Mouse (Mus musculus) ES-CJ7 (cell line): Measurements from ENCODE around the gene B3galt2.
A peak's percentile ranks its signal among the peaks of the same experiment; 100 is the strongest.

ENCODE experiments used
- DNase-seq: peaks from one replicate; pipeline ENCODE4 v3.0.0; 2011; ENCODE audit warnings: low read depth, low spot score

Gene B3galt2

DNA sequence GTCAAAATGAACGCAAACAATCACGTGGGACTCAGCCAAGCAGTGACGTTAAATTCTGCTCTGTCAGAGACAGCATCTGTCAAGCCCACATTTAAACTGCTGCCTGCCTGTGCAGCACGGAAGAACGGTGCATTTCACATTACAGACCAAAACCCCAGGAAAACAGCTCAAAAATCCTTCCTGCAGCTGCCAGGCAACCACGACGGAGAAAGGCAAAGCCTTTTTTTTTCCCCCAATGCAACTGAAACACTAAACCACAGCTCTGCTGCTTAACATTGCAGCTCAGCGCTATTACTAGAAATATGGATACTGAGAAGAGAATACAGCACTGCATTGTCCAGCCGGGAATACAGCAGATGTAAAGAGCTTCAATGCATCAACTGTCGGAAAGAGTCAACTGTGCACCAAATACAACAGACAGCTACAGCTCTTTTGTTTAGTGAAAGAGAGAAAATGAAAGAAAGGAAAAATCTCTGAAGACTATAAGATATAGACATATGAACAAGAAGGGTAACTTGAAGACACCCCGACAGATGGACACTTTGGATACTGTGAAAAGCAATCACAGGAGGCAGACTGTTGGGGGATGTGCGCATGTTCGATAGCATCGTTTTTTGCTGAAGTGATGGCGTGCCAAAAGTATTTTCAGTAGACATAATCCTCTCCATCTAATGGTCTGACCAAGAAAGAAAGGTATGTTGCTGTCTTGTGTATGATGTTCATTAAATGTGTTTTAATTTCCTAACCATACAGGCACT lies at the start of gene B3galt2:
Gene B3galt2, plus strand, starts transcription at position 15 of the 758 bp plus-strand sequence.
- DNase-seq, result no peak

DNA sequence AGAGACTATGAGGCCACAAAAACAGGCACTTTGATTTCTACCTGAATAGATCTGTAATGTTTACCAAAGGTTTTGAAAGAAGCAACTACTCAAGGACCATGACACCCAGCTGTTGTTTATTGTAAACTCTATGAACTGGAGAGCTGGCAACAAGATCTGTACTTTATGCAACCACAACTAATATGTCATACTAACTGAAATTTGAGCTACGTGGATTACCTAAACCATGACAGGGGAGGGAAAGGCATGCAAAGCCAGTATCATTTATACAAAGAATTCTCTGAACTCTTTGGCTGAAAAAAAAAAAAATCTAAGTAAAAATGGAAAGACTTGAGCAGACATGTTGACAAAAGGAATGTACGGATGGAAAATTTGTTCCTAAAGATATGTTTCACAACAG lies 43.6 kb upstream of the B3galt2 start:
- DNase-seq, result no peak

DNA sequence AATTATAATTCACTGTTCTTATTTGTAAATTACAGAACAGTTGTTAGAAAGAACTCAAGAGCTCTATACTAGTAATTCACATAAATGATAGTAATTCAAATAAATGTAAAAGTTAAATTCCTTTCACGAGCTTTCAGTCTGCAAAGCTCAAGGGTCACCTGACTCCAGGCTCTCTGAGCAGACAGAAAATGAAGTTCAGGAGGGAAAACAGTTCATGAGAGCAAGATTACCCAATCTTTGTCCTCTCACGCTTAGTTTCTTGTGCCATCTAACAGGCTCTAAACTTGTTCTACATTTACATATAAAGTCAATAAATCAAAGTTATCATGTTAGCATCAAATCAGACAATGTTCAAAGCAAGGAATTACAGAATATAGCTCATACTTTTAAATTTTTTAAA lies 31.6 kb upstream of the B3galt2 start:
- DNase-seq, result no peak

- DNase-seq, result peak; percentile 50
Measured at GRCm38 (mm10) chr1:143612901-143613300, 27.6 kb upstream of the B3galt2 start.

GRCm38 (mm10) chr1:143619760-143620159 lies 20.7 kb upstream of the B3galt2 start:
- DNase-seq, result no peak

GRCm38 (mm10) chr1:143621930-143622329 lies 18.5 kb upstream of the B3galt2 start:
- DNase-seq, result no peak

- no peak for DNase-seq
Measured at GRCm38 (mm10) chr1:143622634-143623033, 17.8 kb upstream of the B3galt2 start.

DNA sequence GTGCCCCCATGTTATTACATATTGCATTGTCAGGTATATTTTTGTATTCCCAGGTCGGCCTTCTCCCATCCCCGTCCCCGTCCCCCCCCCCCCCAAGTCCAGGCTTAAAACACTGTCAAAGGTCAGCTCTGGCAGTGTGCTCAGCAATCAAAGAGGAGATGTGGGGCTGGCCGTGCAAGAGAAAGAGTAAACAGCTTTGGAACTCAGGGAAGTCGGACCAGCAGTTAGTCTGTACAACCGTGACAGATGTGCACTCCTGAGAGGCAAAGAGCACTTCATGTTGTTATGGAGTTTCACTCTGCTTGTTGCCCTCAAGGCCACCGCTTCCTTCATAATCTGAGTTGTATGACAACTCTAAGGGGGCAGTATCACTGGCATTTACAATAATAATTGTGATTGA lies 9.1 kb upstream of the B3galt2 start:
- DNase-seq, result no peak

- no peak for DNase-seq
Measured at GRCm38 (mm10) chr1:143632361-143632760, 8.1 kb upstream of the B3galt2 start.

- DNase-seq, result no peak
Measured at GRCm38 (mm10) chr1:143632854-143633587, 7.4 kb upstream of the B3galt2 start.

GRCm38 (mm10) chr1:143644221-143644620 lies 3.8 kb downstream of the B3galt2 start:
- DNase-seq, result peak; percentile 63

- DNase-seq, result no peak
Measured at GRCm38 (mm10) chr1:143645386-143645785, 4.9 kb downstream of the B3galt2 start.

DNA sequence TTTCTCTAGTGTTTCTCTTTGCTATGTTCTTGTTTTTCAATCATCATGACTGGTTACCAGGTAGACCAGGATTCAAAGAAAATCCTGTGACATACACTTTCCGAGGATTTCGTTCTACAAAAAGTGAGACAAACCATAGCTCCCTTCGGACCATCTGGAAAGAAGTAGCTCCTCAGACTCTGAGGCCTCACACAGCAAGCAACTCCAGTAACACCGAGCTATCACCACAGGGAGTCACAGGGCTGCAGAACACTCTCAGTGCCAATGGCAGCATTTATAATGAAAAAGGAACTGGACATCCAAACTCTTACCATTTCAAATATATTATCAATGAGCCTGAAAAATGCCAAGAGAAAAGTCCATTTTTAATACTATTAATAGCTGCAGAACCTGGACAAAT lies 5.8 kb downstream of the B3galt2 start:
- no peak for DNase-seq

GRCm38 (mm10) chr1:143650317-143650716 lies 9.9 kb downstream of the B3galt2 start:
- DNase-seq, result no peak

GRCm38 (mm10) chr1:143653646-143654045 lies 13.2 kb downstream of the B3galt2 start:
- no peak for DNase-seq

GRCm38 (mm10) chr1:143663197-143663596 lies 22.7 kb downstream of the B3galt2 start:
- DNase-seq, result no peak

GRCm38 (mm10) chr1:143664786-143665185 lies 24.3 kb downstream of the B3galt2 start:
- DNase-seq, result peak; percentile 50

GRCm38 (mm10) chr1:143675734-143676361 lies 35.4 kb downstream of the B3galt2 start:
- no peak for DNase-seq

DNA sequence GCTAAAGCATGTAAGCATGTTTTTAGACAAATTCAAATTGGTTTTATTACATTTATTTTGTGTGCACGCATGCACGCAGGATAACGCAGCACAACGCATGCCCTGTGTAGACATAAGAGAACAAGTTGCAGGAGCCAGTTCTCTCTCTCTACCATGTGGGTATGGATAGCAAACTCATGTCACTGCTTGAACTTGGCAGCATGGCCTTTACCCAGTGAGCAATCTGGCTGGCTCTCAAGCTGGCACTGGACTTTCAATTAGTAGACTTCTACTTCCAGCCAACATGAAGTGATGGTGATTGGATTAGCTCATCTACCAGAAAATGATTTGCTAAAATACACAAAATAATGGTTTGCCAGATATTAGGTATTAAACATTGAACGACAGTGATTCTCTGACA lies 40.6 kb downstream of the B3galt2 start:
- DNase-seq, result no peak

DNA sequence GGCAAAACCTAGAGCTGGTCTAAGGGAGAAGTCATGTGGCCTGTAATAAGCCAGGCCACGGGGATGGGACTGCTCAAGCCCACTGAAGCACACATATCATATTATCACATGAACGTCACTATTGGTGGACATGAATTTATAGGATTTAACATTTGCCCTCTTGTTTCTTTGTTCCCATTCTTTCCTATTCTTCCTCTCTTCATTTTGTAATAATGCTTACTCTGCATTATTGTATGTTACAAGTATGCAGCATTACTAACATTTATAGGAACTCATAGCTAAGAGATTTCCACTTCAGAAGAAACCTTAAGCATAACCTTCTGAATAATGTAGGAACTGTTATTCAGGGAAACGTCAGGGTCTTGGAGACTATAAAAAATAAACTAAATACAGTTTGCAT lies 44.4 kb downstream of the B3galt2 start:
- no peak for DNase-seq

GRCm38 (mm10) chr1:143701736-143702135 lies 61.3 kb downstream of the B3galt2 start:
- DNase-seq, result no peak

- peak; percentile 49 for DNase-seq
Measured at GRCm38 (mm10) chr1:143702141-143702740, 61.8 kb downstream of the B3galt2 start.
